Mouse (Mus musculus): ENCODE measurements around the gene Zfp874a. TPM values are rescaled to one million over a fixed set of nuclear protein-coding genes. Genes with fewer than 3 reads are reported as not detected.
"Not testable (repeated sequence)": the region's sequence is repeated elsewhere in the genome, so short reads cannot be mapped to it uniquely, and the experiment has no call there.

Zfp874a gene
- not detected in 2 replicates for polyA plus RNA-seq (2012; ENCODE audit: insufficient read depth, insufficient read length, low replicate concordance, missing spikeins)

- WGBS: under 1% methylated on average over 20 of the region's 20 CpGs
- Histone ChIP-seq H3K27ac (ENCODE audit: insufficient read depth, low read depth, low read length) (0 out of 2 replicates have a peak within 1 kb of the TSS, but pooled peaks have one; percentile 33), H3K4me3 (ENCODE audit: insufficient read depth, low read depth, low read length) (peak within 1 kb of the TSS; percentile 86), H3K4me1 (ENCODE audit: control insufficient read depth, insufficient read depth, low read length) (peaks cover 6% of the 10 kb centered on the region; the same call in 1 of the 2 replicates)
- TF ChIP-seq POLR2A (IDR thresholded peaks at IDR 0.05; ENCODE audit: insufficient read depth, low read depth, low read length) (no peak), CTCF (IDR thresholded peaks at IDR 0.05; ENCODE audit: insufficient read depth, low read depth, low read length) (no peak)
Measured at GRCm38 (mm10) chr13:67451172-67452020, at the start of gene Zfp874a. Zfp874a (minus strand) TSS chr13:67451624.

- no peak overlapping the region for H3K27ac ChIP-seq (ENCODE audit: insufficient read depth, low read depth, low read length)
- TF ChIP-seq POLR2A (IDR thresholded peaks at IDR 0.05; ENCODE audit: insufficient read depth, low read depth, low read length): no peak
- TF ChIP-seq CTCF (IDR thresholded peaks at IDR 0.05; ENCODE audit: insufficient read depth, low read depth, low read length): no peak
- H3K4me3 ChIP-seq (ENCODE audit: insufficient read depth, low read depth, low read length): no peak overlapping the region
- WGBS: 80% methylated on average over 1 of the region's 1 CpGs
- peaks cover 6% of the 10 kb centered on the region for H3K4me1 ChIP-seq (ENCODE audit: control insufficient read depth, insufficient read depth, low read length)
Measured at GRCm38 (mm10) chr13:67500908-67501307, 49.5 kb upstream of the Zfp874a start.

GRCm38 (mm10) chr13:67500084-67500719 is 48.8 kb upstream of the Zfp874a start, which contains the start of gene Zfp58:
Zfp58 (minus strand) TSS chr13:67500555.
- Histone ChIP-seq H3K27ac (ENCODE audit: insufficient read depth, low read depth, low read length) (no peak within 1 kb of the TSS), H3K4me1 (ENCODE audit: control insufficient read depth, insufficient read depth, low read length) (peaks cover 6% of the 10 kb centered on the region)

GRCm38 (mm10) chr13:67495631-67496030 is 44.2 kb upstream of the Zfp874a start:
- WGBS: 96% methylated on average over 1 of the region's 1 CpGs
- Histone ChIP-seq H3K27ac (ENCODE audit: insufficient read depth, low read depth, low read length) (no peak overlapping the region), H3K4me3 (ENCODE audit: insufficient read depth, low read depth, low read length) (no peak overlapping the region), H3K4me1 (ENCODE audit: control insufficient read depth, insufficient read depth, low read length) (peaks cover 6% of the 10 kb centered on the region)
- TF ChIP-seq CTCF (IDR thresholded peaks at IDR 0.05; ENCODE audit: insufficient read depth, low read depth, low read length) (no peak), POLR2A (IDR thresholded peaks at IDR 0.05; ENCODE audit: insufficient read depth, low read depth, low read length) (no peak)

More at GRCm38 (mm10) chr13:67500084-67500719, 48.8 kb upstream of the Zfp874a start, which contains the start of gene Zfp58:
- under 1% methylated on average over 22 of the region's 22 CpGs for WGBS
- H3K4me3 ChIP-seq (ENCODE audit: insufficient read depth, low read depth, low read length): peak within 1 kb of the TSS; percentile 85
- TF ChIP-seq CTCF (IDR thresholded peaks at IDR 0.05; ENCODE audit: insufficient read depth, low read depth, low read length): no peak
- TF ChIP-seq POLR2A (IDR thresholded peaks at IDR 0.05; ENCODE audit: insufficient read depth, low read depth, low read length): 0 out of 2 replicates have a peak, but pooled peaks have one; percentile 24

- 28% methylated on average over 8 of the region's 8 CpGs for WGBS
- Histone ChIP-seq H3K27ac (ENCODE audit: insufficient read depth, low read depth, low read length) (peak overlapping the region; percentile 57), H3K4me1 (ENCODE audit: control insufficient read depth, insufficient read depth, low read length) (no peaks in the 10 kb centered on the region; the same call in 1 of the 2 replicates), H3K4me3 (ENCODE audit: insufficient read depth, low read depth, low read length) (peak overlapping the region; percentile 65)
- no peak for TF ChIP-seq POLR2A (IDR thresholded peaks at IDR 0.05; ENCODE audit: insufficient read depth, low read depth, low read length)
- no peak for TF ChIP-seq CTCF (IDR thresholded peaks at IDR 0.05; ENCODE audit: insufficient read depth, low read depth, low read length)
Measured at GRCm38 (mm10) chr13:67484424-67484811, 33.0 kb upstream of the Zfp874a start.

GRCm38 (mm10) chr13:67483625-67484423 is 32.4 kb upstream of the Zfp874a start, which contains the start of gene Zfp874b:
Zfp874b (minus strand) TSS chr13:67484258.
- Histone ChIP-seq H3K4me3 (ENCODE audit: insufficient read depth, low read depth, low read length) (peak within 1 kb of the TSS; percentile 65), H3K27ac (ENCODE audit: insufficient read depth, low read depth, low read length) (peak within 1 kb of the TSS; percentile 57), H3K4me1 (ENCODE audit: control insufficient read depth, insufficient read depth, low read length) (no peaks in the 10 kb centered on the region; the same call in 1 of the 2 replicates)
- TF ChIP-seq POLR2A (IDR thresholded peaks at IDR 0.05; ENCODE audit: insufficient read depth, low read depth, low read length) (0 out of 2 replicates have a peak, but pooled peaks have one; percentile 20), CTCF (IDR thresholded peaks at IDR 0.05; ENCODE audit: insufficient read depth, low read depth, low read length) (no peak)
- 1% methylated on average over 20 of the region's 20 CpGs for WGBS

GRCm38 (mm10) chr13:67481528-67481927 is 30.1 kb upstream of the Zfp874a start:
- WGBS: 65% methylated on average over 4 of the region's 4 CpGs
- TF ChIP-seq POLR2A (IDR thresholded peaks at IDR 0.05; ENCODE audit: insufficient read depth, low read depth, low read length): no peak
- no peak for TF ChIP-seq CTCF (IDR thresholded peaks at IDR 0.05; ENCODE audit: insufficient read depth, low read depth, low read length)
- Histone ChIP-seq H3K4me1 (ENCODE audit: control insufficient read depth, insufficient read depth, low read length) (no peaks in the 10 kb centered on the region; the same call in 1 of the 2 replicates), H3K27ac (ENCODE audit: insufficient read depth, low read depth, low read length) (no peak overlapping the region), H3K4me3 (ENCODE audit: insufficient read depth, low read depth, low read length) (no peak overlapping the region)

GRCm38 (mm10) chr13:67469274-67469673 is 17.9 kb upstream of the Zfp874a start:
- H3K4me3 ChIP-seq (ENCODE audit: insufficient read depth, low read depth, low read length): no peak overlapping the region
- WGBS: 91% methylated on average over 3 of the region's 3 CpGs
- H3K4me1 ChIP-seq (ENCODE audit: control insufficient read depth, insufficient read depth, low read length): no peaks in the 10 kb centered on the region
- TF ChIP-seq CTCF (IDR thresholded peaks at IDR 0.05; ENCODE audit: insufficient read depth, low read depth, low read length) (no peak), POLR2A (IDR thresholded peaks at IDR 0.05; ENCODE audit: insufficient read depth, low read depth, low read length) (no peak)
- H3K27ac ChIP-seq (ENCODE audit: insufficient read depth, low read depth, low read length): no peak overlapping the region

- H3K4me3 ChIP-seq (ENCODE audit: insufficient read depth, low read depth, low read length); H3K4me1 ChIP-seq (ENCODE audit: control insufficient read depth, insufficient read depth, low read length); H3K27ac ChIP-seq (ENCODE audit: insufficient read depth, low read depth, low read length): not testable (repeated sequence)
- 88% methylated on average over 3 of the region's 5 CpGs for WGBS
Measured at GRCm38 (mm10) chr13:67463506-67464185, 12.2 kb upstream of the Zfp874a start.
